Mouse (Mus musculus) kidney, postnatal 0 days (tissue): ENCODE results near the gene Gm9008. TPM values are rescaled to one million over a fixed set of nuclear protein-coding genes. Genes with fewer than 3 reads are reported as not detected.
"Not testable (repeated sequence)": the region's sequence is repeated elsewhere in the genome, so short reads cannot be mapped to it uniquely, and the experiment has no call there.

Experiments used
- ATAC-seq: fragments of 200-750 bp; cut with Nextera tagmentation; replicated peaks from 2 replicates; pipeline ENCODE4 v1.8.0; 2017; ENCODE audit warnings: low read depth, moderate number of reproducible peaks, moderate TSS enrichment, moderate library complexity; ENCODE audit not compliant: low FRiP score
- DNase-seq: peaks from one replicate; pipeline ENCODE4 v3.0.0-alpha.2; 2016; ENCODE audit warnings: low spot score
- H3K27ac ChIP-seq: fragments of 300-500 bp; sonication (generic); 2 replicates; pipeline ENCODE4 v1.5.1; 2014; ENCODE audit warnings: mild to moderate bottlenecking
- H3K27me3 ChIP-seq: fragments of 300-500 bp; sonication (generic); 2 replicates; pipeline ENCODE4 v1.6.1; 2014; ENCODE audit warnings: low read length, mixed read lengths; ENCODE audit not compliant: insufficient read depth
- H3K36me3 ChIP-seq: fragments of 300-500 bp; sonication (generic); 2 replicates; pipeline ENCODE4 v1.6.1; 2014; ENCODE audit warnings: low read length, mixed read lengths; ENCODE audit not compliant: insufficient read depth
- H3K4me1 ChIP-seq: fragments of 300-500 bp; sonication (generic); replicated peaks from 2 replicates; pipeline ENCODE4 v1.6.1; 2014; ENCODE audit warnings: antibody characterized with exemption, low read length, mixed read lengths; ENCODE audit not compliant: insufficient read depth
- H3K4me2 ChIP-seq: fragments of 300-500 bp; sonication (generic); 2 replicates; pipeline ENCODE4 v1.6.1; 2014; ENCODE audit warnings: mild to moderate bottlenecking, low read length, moderate library complexity, mixed read lengths
- H3K4me3 ChIP-seq: fragments of 300-500 bp; sonication (generic); replicated peaks from 2 replicates; pipeline ENCODE4 v1.5.1; 2014; ENCODE audit warnings: low read depth, low read length
- H3K9ac ChIP-seq: fragments of 300-500 bp; sonication (generic); 2 replicates; pipeline ENCODE4 v1.6.1; 2014; ENCODE audit warnings: low read depth, low read length
- H3K9me3 ChIP-seq: fragments of 300-500 bp; sonication (generic); replicated peaks from 2 replicates; pipeline ENCODE4 v1.6.1; 2016; ENCODE audit warnings: low read length, inconsistent platforms, mixed read lengths
- CTCF ChIP-seq: IDR thresholded peaks from 2 replicates; pipeline ENCODE4 v1.5.1; 2016; ENCODE audit warnings: antibody characterized with exemption, low read depth, mild to moderate bottlenecking, moderate library complexity
- WGBS: fragments of 180-500 bp; shearing (Covaris S2); extraction: QIAGEN DNeasy Blood & Tissue Kit; methylation state at CpG from one replicate; pipeline ENCODE4 v1.1.7; 2014; 5-methylcytosine and 5-hydroxymethylcytosine counted together
- polyA plus RNA-seq: library from polyadenylated mRNA; unstranded; fragments of >200 nt; fragmentation: Nextera tagmentation; extraction: Ambion mirVana; gene quantifications from 2 replicates; pipeline ENCODE4 v1.2.1, GENCODE M21; 2015

Gm9008 gene
- polyA plus RNA-seq, result 0.21 and 0.32 TPM in 2 replicates

DNA sequence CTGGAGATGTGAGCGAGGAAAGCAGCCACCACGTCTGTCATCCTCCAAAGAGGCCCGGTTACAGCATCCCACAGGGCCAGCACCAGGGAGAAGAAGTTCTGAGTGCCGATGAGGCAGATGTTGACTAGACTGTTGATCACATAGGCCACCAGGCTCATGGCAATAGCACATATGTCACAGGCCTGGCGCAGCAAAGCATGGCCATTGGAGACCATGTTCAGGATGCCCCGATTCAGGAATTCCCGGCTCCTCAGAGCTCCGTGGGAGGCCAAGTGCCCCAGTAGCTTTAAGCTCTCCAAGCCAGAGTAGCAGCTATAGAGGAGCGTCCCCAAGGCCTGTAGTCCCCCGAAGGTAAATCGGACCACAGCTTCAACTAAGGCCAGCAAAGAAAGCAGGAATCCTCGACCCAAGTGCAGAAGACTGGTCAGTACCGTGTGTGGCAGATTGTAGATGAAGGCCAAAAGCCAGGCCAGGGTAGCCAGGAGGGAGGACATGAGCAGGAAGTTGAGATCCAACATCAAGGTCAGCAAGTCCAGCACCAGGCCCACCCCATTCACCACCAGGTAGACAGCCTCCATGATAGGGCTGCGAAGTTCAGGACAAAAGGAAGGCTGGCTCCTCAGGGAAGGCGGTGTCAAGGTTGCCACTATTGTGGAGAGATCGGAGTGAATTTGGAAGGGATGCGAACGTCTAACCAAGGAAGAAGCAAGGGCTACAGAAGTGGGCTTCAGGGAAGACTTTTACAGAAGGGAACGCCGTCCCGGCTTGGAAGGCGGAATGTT is at the start of gene Gm9008:
TSS of gene Gm9008 (minus strand) at position 731 of the 782 bp plus-strand sequence.
- H3K4me2 ChIP-seq, H3K36me3 ChIP-seq, H3K27ac ChIP-seq, H3K4me3 ChIP-seq, ATAC-seq, H3K9ac ChIP-seq, DNase-seq, H3K9me3 ChIP-seq, H3K4me1 ChIP-seq, H3K27me3 ChIP-seq: not testable (repeated sequence)
- 86% methylated on average over 16 of the region's 22 CpGs for WGBS

- H3K4me2 ChIP-seq, result no peak overlapping the region
- no peaks in the 10 kb centered on the region for H3K9me3 ChIP-seq
- no peaks in the 10 kb centered on the region for H3K27me3 ChIP-seq
- no peaks in the 10 kb centered on the region for H3K4me1 ChIP-seq
- WGBS, result 75% methylated on average over 4 of the region's 4 CpGs
- no peak overlapping the region for H3K27ac ChIP-seq
- ATAC-seq (no peak), DNase-seq (no peak)
- no peaks in the 10 kb centered on the region for H3K36me3 ChIP-seq
- no peak overlapping the region for H3K9ac ChIP-seq
- H3K4me3 ChIP-seq, result no peak overlapping the region
- TF ChIP-seq CTCF, result no peak
Measured at GRCm38 (mm10) chr6:76521975-76522641, 24.5 kb upstream of the Gm9008 start.

GRCm38 (mm10) chr6:76510200-76510599 is 12.6 kb upstream of the Gm9008 start:
- no peaks in the 10 kb centered on the region for H3K4me1 ChIP-seq
- H3K27ac ChIP-seq, result no peak overlapping the region
- no peak overlapping the region for H3K4me3 ChIP-seq
- no peaks in the 10 kb centered on the region for H3K9me3 ChIP-seq
- DNase-seq (no peak), ATAC-seq (no peak)
- no peak overlapping the region for H3K4me2 ChIP-seq
- no peak for TF ChIP-seq CTCF
- no peaks in the 10 kb centered on the region for H3K36me3 ChIP-seq
- no peaks in the 10 kb centered on the region for H3K27me3 ChIP-seq
- no peak overlapping the region for H3K9ac ChIP-seq

DNA sequence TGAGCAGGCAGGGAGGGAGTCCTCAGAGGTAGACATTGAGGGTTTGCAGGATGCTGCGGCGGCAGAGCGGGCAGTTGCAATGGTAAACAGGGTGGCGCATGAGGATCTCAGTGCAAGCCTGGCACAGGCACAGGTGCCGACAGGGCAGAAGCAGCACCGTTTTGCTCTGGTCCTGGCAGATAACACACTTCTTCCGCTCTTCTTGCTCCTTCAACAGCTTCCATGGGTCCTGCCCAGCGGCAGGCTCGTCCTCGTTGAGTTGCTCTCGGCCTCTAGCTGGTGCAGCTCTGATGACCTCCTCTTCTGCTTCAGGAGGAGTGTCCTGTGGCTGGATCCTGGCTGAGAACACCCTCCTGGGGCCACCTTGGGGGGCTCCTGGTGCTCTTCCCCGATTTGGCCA is 1.2 kb downstream of the Gm9008 start:
- WGBS, result 96% methylated on average over 5 of the region's 12 CpGs
- H3K4me2 ChIP-seq, H3K27ac ChIP-seq, H3K36me3 ChIP-seq, H3K27me3 ChIP-seq, H3K9me3 ChIP-seq, H3K9ac ChIP-seq, DNase-seq, H3K4me1 ChIP-seq, H3K4me3 ChIP-seq, ATAC-seq: not testable (repeated sequence)

DNA sequence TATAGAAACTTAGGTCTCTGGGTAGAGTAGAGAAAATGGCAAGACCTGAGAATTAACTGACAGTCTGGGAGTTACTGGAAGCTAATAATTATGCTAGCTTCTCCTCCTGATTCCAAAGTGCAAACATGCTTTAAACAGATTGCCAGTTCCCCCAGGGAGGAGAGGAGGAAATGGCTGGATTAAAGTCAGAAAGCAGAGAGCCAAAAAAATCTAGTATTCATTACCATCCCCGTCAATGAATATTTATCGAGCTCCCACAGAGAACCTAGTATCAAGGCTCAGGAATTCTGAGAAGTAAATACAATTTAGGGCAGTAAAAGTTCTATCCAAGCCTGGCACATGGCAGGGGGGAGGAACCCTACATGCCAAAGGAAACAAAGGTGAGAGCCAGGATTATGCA is 29.4 kb downstream of the Gm9008 start:
- Histone ChIP-seq H3K36me3 (no peaks in the 10 kb centered on the region), H3K4me3 (no peak overlapping the region), H3K4me1 (no peaks in the 10 kb centered on the region), H3K27me3 (no peaks in the 10 kb centered on the region), H3K9ac (no peak overlapping the region), H3K9me3 (no peaks in the 10 kb centered on the region), H3K4me2 (no peak overlapping the region), H3K27ac (no peak overlapping the region)
- 21% methylated on average over 2 of the region's 2 CpGs for WGBS
- no peak for TF ChIP-seq CTCF
- ATAC-seq (no peak), DNase-seq (peak; percentile 9)
